Mouse (Mus musculus) kidney, adult 11 months (tissue): ENCODE data around the gene 2810004N23Rik.

ENCODE experiments used
- DNase-seq: peaks from one replicate; pipeline ENCODE4 v3.0.0; 2022

Gene 2810004N23Rik

DNA sequence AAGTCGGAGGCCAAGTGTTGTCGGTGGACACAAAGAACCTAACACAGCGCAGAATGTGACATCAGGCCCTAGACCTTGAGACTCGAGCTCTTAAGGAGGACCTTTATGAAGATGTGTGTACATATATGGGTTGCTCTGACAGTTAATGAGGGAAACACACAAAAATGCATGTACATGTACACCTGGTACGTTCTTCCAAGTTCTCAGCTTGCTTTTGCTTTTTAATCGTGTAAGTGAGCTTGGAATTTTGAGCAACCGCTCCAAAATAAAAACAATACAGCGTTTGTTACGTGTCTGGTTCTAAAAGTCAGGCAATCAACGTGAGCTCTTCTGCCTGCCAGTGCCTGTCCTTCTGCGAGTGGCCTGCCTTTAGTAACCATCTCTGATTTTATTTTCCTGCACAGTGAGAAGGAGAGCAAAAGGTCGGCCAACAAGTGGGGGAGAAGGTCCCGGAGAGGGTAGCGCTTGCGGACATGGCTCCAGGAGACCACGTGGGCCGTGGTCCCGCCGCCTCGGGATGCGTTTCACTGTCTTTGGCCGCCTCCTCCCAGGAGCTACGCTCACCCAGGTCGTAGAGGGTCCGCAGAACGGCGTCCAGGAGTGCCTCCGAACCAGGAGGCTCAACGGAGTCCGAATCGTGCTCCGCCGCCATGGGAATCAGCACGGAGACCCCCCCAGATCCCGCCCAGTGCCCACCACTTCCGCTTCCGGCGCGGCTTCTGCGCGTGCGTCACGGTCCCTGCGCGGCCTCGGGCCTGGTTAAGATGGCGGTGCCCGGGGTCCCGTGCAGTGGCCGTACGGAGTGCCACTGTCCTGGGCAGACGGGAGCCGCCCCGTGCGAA is at the start of gene 2810004N23Rik, which contains the start of gene Gnpat:
Gene 2810004N23Rik (minus strand): TSS at position 800 of the 842 bp plus-strand sequence.
Gene Gnpat (plus strand): TSS at position 713 of the 842 bp plus-strand sequence.
- peak; percentile 90 for DNase-seq

DNA sequence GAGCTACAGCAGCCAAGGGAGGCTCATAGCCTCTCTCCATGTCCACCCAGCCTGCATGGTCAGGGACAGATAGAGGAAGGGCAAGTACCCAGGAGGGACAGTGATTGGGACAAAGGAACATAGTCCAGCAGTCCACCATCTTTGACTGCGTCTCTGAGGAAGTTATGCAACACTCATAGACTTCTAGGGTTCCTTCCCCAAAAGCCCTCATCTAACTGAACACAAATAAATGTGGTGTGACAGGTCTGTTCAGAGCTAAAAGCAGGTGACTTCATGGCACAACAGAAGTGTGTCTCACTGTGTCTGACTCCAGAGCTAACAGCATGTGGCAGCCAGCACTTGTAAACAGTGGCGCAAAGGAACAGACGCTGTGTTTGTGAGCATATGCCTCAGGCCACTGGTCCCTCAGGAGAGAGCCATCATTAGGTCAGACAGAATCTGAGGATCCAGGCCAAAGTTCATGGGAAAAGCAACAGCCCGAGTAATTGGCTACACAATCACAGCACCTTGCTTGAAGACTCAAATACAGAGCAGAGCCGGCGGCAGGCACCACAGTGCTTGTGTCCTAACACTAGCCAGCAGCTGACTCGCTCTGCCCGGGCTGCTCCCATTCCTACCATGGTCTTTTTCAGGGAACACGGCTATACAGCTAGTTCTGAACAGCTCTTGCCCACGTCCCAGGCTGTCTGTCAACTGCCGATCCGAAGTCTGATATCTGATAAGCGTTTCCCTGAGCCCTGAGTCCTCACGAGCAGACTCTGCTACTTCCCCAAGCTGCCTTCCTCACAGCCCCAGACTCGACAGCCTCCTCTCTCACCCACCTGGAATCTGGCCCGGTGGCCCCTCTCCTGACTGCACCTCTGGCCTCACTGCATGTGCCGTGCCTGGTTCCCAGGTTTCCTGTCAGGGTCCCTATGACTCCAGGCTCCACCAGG is 49.3 kb upstream of the 2810004N23Rik start:
- DNase-seq = peak; percentile 59

DNA sequence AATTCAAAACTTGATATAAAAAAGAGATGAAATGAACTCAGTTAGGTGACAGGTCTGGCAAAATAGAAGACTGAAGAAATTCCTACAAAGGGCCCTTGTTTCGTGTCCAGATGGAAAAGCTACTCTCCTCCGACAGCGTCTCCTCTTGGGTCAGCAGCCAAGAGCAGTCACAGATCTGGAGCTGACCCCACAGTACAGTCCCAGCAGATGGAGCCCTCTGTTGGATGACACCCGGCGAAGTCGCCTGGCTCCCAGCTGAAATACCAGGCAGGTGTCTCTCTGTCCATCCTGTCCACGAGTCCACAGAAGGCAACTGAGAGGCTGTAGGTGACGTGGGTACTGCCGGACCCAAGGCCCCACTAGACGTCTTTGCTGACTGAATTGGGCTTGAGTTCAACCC is 47.4 kb upstream of the 2810004N23Rik start:
- DNase-seq = no peak

DNA sequence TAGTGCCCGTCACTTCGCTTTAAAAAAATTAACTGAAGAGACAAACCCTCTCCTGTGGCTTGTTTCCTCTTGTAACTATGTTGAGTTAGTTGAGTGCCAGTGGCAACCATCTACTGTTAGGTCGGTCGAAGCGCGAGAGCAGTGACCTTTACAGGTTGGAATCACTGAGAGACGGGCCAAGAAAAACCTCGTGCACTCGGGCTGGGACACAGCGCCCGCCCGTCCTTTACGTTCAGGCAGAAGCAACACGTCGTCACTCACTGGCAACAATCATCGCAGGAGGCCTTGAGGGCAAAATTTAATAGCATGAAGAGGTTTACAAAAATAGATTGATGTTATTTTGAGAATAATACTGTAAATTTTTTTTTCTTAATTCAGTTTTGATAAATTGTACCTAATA is 47.0 kb upstream of the 2810004N23Rik start:
- DNase-seq = peak; percentile 35

DNA sequence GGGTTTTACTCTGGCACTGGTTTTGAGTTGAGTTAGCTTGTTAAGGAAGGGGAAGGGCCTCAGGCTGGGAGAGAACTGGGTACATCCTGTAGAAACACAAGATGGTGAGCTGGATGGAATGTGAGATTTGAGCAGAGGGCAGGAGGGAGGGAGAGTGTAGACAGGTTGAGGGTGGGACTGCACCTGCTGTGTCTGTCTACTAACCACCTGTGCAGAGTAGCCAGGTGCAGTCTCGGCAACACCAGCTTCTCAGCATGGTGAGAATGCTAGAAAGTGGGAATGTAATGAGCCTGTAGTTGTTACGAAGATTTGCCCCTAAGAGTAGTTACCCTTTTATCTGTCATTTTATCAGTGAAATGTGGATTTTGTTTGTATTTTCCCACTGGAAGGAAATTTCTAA is 42.6 kb upstream of the 2810004N23Rik start:
- no peak for DNase-seq

DNA sequence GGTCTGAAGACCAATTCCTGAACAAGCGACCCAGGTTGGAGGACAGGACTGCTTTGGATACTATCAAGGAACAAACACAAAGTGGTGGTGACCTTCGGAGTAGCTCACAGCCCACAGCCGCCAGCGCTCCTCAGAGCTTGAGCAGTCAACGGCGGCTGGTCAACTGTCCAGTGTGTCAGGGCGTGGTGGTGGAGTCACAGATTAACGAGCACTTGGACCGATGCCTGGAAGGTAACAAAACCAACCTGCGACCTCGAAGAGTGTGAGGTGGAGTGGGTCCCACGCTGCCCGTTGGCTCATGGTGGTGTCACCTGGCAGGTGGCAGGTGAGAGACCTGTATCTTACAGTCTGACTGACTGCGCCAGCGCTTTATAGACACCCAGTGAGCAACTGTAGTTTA is 40.3 kb upstream of the 2810004N23Rik start:
- DNase-seq = peak; percentile 79

DNA sequence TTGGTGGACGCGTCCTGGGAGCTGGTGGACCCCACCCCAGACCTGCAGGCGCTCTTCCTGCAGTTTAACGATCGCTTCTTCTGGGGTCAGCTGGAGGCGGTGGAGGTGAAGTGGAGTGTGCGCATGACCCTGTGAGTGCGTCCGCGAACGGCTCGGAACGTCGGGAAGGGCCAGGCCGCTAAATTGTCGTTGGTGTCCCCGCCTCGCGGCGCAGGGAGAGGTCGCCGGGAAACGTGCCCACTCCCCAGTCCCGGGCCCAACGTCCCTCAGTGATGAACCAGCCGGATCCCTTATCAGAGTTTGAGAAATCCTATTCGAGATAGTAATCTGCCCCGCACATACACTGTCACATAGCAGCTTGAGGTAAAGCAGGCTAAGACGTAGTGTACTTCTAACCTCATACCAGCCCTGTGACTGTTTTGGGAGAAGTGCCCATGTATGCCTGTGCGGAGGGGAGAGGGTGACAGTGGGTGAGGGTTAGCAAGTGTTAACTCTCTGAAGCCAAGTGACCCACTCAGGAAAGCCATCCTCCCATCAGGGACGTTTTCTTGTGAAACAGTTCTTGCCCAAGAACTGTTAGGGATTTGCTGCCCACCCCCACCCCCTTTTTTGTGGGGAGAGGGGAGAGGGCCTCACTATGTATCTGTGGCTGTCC is 35.5 kb upstream of the 2810004N23Rik start:
- no peak for DNase-seq

DNA sequence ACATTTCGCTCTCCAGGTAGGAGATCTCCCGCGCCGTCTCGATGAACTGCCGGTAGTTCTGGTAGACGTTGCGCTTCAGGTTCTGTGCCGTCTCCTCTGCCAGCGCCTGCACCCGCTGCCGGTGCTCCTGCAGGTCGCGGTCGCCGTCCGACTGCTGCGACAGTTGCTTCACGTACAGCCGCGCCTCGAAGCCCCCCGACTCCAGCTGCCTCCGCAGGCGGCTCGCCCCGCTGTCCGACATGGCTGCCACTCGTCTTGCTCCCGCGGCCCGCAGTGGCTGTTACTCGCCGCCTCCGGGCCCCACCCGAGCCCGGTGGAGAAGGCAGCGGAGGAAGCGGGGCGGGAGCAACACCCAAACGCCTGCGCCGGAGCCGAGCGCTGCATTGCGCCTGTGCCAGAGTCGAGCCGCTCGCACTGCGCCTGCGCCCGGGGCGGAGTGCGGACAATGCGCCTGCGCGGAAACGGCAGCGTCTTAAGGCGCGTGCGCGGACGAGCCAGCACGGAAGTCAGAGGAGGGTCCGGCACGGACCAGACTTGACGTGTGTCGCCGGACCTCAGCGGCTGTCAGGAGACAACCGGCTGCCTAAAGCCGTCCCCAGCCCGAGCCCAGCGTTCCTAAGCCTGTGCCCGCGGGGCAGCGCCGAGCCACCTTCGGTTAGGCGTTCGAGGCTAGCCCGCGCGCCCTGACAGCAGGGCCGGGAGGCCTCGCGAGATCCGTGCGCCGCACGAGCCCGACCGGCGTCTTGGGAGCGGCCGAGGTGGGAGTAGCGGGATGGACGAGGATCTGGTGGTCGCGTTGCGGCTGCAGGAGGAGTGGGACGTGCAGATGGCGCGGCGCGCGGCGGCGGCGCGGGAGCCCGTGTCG is 34.7 kb upstream of the 2810004N23Rik start, which contains the start of the genes Exoc8 and Sprtn:
Gene Exoc8 (minus strand): TSS at position 320 of the 865 bp plus-strand sequence.
Gene Sprtn (plus strand): TSS at position 501 of the 865 bp plus-strand sequence.
- DNase-seq = peak; percentile 94

DNA sequence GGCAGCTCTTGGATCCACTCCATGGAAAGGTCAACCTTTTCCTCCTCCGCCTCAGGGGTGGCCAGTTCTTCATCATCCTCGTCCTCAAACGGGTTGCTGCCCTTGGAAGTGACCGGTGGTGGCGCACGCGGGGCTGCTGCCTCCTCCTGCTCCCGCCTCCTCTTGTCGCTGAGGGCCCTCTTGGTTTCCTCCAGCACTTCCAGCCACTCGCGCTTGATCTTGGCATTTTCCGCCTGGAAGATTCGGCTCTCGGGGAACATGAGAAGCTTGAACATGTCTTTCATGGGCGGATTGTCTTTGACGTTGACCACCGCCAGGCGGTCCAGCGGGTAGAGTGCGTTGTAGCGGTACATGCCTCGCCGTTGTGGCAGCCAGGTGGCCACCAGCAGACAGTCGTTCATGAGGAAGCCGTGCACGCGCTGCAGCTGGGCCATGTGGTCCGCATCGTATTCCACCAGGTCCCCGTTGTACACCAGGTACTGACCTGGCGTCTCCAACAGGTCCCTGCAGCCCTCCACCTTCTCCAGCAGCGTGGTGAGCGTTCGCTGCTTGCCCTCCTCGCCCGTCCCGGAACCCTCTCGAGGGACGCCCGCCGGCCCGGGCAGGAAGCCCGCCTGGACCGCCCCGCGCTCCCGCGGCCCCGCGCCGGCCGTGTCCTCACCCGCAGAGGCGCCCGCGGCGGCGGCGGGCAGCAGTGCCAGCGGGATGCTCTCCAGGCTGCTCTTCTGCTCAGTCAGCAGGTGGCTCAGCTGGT is 33.9 kb upstream of the 2810004N23Rik start:
- DNase-seq = peak; percentile 78

DNA sequence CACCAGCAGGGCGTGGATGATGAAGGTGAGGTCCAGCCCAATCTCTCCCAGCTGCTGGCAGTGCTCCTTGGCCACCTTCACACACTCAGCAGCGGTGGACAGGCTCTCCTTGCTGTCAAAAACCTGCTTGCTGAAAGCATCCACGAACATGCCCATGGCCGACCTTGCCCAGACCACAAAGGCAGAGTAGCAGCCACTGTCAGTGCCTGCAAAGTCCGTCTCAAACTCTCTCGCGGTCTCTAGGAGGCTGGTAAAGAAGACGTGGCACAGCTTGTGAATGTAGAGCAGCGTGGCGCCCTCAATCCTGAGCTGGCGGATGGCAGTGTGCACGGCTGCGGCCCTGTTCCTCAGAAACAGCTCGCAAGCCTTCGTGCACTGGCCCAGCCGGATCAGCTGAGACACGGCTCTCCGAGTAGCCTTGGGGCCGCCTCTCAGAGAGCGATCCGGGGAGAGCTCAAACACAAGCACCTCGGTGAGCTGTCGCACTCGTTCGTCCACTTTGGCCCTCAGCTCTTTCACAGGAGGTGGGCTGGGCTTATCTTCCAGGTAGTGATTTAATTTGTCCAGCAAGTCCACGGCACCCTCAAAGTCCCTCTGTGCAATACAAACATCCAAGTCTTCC is 33.2 kb upstream of the 2810004N23Rik start:
- DNase-seq = no peak

DNA sequence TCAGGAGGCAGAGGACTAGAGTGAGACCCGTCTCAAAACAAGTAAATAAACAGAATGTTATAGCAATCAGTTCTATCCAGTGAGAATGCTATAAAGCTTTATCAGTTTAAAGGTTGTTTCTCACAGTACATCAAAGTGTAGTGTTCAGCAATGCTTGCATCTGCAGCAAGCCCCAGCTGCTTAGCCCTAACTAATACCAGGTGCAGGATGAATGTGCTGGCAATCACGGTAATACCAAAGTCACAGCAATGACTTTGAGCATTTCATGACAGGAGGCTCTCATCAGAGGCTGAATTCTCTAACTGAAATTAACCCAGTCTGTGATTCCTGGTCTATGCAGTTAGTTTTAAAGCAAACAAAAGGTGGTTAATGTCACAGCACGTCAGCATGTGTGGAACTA is 29.7 kb upstream of the 2810004N23Rik start:
- no peak for DNase-seq

DNA sequence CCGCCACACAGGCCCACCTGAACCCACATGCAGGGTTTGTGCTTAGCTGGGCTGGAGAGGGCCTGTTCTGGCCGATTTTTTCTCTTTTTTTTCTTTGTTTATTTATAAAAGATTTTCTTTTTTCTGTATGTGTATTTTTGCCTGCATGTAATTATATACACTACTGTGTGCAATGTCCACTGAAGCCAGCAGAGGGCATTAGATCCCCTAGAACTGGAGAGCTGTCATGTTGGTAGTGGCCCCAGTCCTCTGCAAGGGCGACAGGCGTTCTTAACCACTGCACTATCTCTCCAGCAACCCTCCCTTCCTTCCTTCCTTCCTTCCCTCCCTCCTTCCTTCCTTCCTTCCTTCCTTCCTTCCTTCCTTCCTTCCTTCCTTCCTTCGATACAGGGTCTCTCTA is 25.5 kb upstream of the 2810004N23Rik start:
- no peak for DNase-seq

DNA sequence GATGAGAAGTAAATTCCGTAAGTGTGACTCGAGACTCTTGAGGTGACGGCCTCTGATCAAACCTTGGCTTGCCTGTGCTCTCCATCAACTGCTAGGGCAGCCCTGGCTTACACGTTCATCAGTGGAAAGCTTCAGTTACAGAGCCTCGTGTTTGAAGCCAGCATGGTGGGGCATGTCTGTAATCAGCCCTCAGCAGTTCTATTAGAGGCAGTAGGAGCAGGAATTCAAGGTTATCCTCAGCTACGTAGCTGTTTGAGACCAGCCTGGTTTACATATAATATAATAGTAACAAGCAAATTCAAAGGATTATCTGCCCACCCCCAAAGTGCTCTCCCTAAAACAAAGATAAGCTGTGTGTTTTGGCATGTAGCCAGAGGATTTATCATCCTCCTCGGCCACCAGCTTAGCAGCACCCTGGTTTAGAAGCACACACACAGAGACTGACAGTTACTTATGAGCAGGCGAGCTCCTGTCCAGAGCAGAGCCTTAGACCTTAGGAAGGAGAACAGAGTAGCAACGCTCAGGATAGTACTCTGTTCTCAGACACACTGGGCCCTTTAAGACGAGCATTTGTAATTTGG is 16.1 kb upstream of the 2810004N23Rik start:
- no peak for DNase-seq

DNA sequence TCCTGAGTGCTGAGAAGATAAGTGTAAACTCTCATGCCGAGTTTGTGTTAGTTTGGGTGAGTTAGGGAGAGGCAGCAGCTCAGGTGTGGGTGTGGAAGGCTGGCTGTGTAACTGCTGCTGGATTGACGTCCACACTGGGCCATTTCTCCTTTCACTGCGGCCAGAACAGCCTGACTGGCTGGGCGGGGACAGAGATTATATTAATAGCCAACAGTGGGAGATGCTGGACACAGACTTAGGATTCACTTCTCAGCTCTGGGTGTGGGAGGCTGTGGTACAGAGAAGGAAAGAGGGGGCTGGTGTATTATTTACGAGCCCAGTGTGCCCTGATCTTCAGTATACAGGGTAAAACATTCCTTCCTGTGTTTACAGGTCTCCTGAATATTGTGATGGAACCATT is 15.2 kb upstream of the 2810004N23Rik start:
- no peak for DNase-seq

DNA sequence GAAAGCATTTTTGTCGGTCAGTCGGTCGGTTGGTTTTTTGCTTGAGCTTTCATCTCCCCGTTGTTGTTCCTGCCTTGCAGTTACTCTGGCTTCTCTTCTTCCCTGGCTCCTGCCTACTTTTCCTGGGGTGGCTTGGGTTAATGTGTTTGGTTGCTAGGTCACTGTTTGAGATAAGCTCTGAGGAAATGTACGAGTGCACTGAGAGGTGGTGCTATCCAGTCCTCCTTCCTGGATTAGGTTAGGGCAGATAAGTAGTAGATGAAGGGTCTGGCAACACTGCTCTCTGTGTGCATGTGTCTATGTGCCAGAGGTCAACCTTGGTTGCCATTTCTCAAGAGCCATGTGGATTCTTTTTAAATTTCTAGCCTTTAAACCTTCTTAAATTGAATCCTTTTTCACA is 9.8 kb upstream of the 2810004N23Rik start:
- DNase-seq = no peak

DNA sequence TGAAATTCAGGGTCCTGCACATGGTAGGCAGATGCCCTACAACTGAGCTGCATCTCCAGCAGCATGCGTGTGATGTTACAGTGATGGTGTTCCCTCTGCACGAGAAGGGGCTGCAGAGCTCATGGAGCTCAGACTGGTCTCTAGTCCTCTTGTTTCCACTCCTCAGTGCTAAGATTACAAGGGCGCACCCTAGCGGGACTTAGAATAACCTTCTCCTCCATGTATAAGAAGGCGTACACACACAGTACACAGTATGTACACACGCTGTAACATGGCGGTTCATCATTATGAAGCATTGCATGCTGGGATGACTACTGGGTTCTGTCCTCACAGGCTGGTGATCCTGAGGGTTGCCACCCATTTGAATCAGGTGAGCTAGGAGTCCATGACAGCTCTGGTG is 9.2 kb upstream of the 2810004N23Rik start:
- DNase-seq = no peak

DNA sequence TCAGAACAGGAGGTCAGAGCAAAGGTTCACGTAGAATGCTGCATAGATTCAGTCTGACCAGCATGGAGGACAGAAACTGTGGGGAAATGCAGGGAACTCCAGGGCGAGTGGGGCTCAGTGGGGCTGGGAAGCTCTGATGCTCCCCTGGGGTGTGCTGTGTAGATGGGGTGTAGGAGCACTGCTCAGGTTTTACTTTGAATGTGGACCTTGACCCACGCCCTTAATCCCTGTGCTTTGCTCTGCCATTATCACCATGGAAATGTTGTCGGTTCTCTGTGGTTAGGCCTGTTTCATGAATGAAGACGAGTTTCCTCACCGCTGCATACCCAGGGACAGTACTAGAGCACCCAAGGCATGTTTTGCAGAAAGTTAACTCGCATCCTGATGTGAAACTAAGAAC is 8.6 kb upstream of the 2810004N23Rik start:
- no peak for DNase-seq

DNA sequence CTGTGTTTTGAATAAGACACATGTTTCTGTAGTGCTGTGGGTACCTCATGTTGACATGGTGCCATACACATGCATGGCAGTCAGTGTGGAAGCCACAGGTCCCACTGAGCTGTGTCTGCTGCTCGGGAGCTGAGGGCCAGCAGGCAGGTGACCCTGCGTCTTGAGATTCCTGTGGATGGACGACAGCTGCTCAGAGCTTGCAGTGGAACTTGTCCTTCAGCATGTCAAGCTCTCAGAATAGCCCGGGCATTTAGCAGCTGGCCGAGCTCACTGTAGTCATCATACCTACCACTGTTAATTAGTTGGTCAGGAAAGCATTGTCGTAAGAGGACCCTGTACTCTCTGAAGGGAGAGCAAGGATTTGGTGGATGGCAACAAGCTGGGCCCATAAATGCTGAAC is 6.8 kb upstream of the 2810004N23Rik start:
- no peak for DNase-seq

DNA sequence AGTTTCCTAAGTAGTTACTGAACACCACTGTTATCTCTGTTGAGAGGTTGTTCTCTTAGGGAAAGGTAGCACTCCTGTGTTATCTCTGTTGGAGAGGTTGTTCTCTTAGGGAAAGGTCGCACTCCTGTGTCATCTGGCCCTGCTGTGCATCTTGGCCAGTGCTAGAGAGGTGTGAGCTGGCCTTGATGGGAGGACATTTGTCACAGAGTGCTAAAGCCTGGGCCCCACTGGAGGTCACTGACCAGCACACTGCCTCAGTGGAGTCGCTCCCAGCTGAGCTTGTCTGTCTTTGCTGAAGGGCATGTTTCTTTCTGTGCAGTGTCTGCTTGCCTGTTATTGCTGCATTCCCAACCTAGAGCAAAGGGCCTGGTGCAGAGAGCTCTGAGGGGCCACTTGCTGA is 4.2 kb upstream of the 2810004N23Rik start:
- DNase-seq = no peak

DNA sequence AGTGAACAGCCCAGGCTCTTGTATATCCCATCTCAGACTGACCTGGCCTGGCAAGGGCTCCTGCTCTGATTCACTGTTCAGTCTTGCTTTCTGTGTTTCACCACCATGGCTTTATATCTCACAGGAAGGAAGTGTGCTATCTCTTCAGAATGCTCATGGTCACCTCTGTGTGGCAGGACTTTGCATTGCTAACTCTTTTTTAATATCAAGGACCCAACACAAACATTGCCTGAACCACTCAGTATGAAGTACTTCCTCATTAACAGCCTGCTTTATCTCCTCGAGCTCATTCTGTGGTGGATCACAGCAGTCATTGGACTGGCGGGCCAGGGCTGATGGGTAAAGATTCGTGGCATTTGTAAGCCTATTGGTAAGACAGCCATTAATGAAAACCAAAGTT is 3.7 kb upstream of the 2810004N23Rik start:
- DNase-seq = no peak
